Mouse (Mus musculus) small intestine, adult 2 months (tissue): ENCODE measurements around the gene Nt5dc3.

Experiments used
- CTCF ChIP-seq: fragments of 200-500 bp; IDR thresholded peaks from 2 replicates; pipeline ENCODE4 v1.5.1; 2012; ENCODE audit warnings: low read depth, mild to moderate bottlenecking, control low read depth, inconsistent platforms, low read length, moderate library complexity, mixed read lengths; ENCODE audit not compliant: insufficient replicate concordance, insufficient read length; ENCODE audit errors: extremely low read depth
- POLR2A ChIP-seq: fragments of 200-500 bp; IDR thresholded peaks from 2 replicates; pipeline ENCODE4 v1.6.1; 2012; ENCODE audit warnings: low read depth, mild to moderate bottlenecking, control low read depth, inconsistent platforms, low read length, moderate library complexity

DNA sequence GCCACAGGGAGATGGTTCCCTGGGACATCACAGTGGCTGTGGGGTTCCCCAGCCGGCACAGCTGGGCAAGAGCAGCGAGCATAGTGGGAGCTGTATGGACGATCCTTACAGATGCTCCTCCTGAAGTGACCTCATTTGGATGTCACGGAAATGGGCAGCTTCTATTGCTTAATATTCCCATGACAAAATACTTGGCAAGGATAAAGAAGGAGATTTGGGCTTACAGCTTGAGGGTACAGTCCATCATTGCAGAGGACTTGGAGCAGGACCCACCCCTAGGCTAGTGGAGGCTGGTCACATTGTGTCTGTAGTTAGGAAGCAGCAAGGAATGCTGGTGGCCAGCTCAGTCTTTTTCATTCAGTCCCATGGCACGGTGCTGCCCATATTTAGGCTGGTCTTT is 31.8 kb downstream of the Nt5dc3 start:
- TF ChIP-seq POLR2A (no peak), CTCF (no peak)
